Comparison of ENCODE assay signal across 8 mouse cellular contexts in the genomic region with DNA sequence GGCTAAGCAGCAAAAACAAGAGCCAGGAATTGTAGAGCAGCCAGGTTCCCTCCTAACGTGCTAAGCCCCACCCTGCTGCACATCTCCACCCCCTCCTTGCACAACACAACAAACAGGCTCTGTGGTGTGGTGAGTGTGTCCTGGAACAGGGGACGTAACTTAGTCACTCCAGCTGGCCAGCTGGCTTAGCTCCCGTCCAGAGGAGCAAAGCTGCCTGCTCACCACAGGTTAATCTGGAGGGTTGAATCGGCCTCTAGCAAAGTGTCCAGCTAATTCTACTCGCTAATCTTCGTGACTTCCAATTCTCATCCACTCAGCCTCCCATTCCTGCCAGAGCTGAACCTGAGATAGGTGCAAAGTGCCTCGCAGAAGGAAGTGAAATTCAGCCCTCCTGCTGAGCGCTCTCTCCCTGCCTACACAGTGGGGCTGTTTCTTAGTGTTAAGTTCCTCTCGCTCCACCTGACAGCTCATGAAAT. TPM values are rescaled to one million over a fixed set of nuclear protein-coding genes. Genes with fewer than 3 reads are reported as not detected.
DNase-seq lines count a peak whose midpoint lies in the region; ATAC-seq lines count a peak whose summit lies in the region.

No protein-coding gene starts in this region.

- H3K4me3 ChIP-seq in heart, embryonic 11.5 days (ENCODE audit: low read depth, low read length) = no peak overlapping the region; the same call in 1 of the 2 replicates
- peak overlapping the region; percentile 92 for H3K4me3 ChIP-seq in kidney, embryonic 16.5 days (ENCODE audit: low read length)

- H3K4me1 ChIP-seq in heart, embryonic 11.5 days (ENCODE audit: control insufficient read depth, insufficient read depth, low read length) = peaks cover 56% of the 10 kb centered on the region
- peaks cover 69% of the 10 kb centered on the region for H3K4me1 ChIP-seq in kidney, embryonic 16.5 days (ENCODE audit: insufficient read depth, low read length)

- no peak for ATAC-seq in heart, embryonic 11.5 days (replicated peaks; ENCODE audit: insufficient number of reproducible peaks, low FRiP score, low TSS enrichment)
- ATAC-seq in kidney, embryonic 16.5 days (ENCODE audit: low FRiP score, low TSS enrichment) = no peak

- 0 out of 2 replicates have a peak overlapping the region, but pooled peaks have one; percentile 39 for H3K9ac ChIP-seq in heart, embryonic 11.5 days (ENCODE audit: low read depth, low read length)
- H3K9ac ChIP-seq in kidney, embryonic 16.5 days (replicated peaks; ENCODE audit: low read length) = peak overlapping the region; percentile 80

- no peaks in the 10 kb centered on the region for H3K27me3 ChIP-seq in heart, embryonic 11.5 days (ENCODE audit: control insufficient read depth, insufficient read depth, low read length)
- H3K27me3 ChIP-seq in kidney, embryonic 16.5 days (ENCODE audit: insufficient read depth, low read length) = 0 out of 2 replicates have a peak, but pooled peaks cover 3% of the 10 kb centered on the region

- H3K36me3 ChIP-seq in heart, embryonic 11.5 days (ENCODE audit: control insufficient read depth, insufficient read depth, low read length) = no peaks in the 10 kb centered on the region
- no peaks in the 10 kb centered on the region for H3K36me3 ChIP-seq in kidney, embryonic 16.5 days (ENCODE audit: insufficient read depth, low read length)

- H3K9me3 ChIP-seq in heart, embryonic 11.5 days (replicated peaks; ENCODE audit: control insufficient read depth, low read length) = no peaks in the 10 kb centered on the region
- no peaks in the 10 kb centered on the region for H3K9me3 ChIP-seq in kidney, embryonic 16.5 days (ENCODE audit: low read length)

- WGBS in heart, embryonic 11.5 days (ENCODE audit: insufficient replicate concordance) = 15% methylated on average over 9 of the region's 9 CpGs
- 8% methylated on average over 9 of the region's 9 CpGs for WGBS in kidney, embryonic 16.5 days

- peak overlapping the region; percentile 86 for H3K4me2 ChIP-seq in heart, embryonic 11.5 days
- H3K4me2 ChIP-seq in kidney, embryonic 16.5 days (replicated peaks; ENCODE audit: low read depth, low read length) = peak overlapping the region; percentile 76

- H3K27ac ChIP-seq in heart, embryonic 11.5 days (ENCODE audit: low read depth, low read length) = no peak overlapping the region
- peak overlapping the region; percentile 52; the same call in 1 of the 2 replicates for H3K27ac ChIP-seq in kidney, embryonic 16.5 days (ENCODE audit: low read length)

- DNase-seq in adrenal gland, adult 2 months = peak; percentile 85
- no peak for DNase-seq in adrenal gland, postnatal 4 days (ENCODE audit: low spot score in 2 of 2)
- DNase-seq in adrenal gland, postnatal 14 days = peak; percentile 80
- peak; percentile 91 for DNase-seq in lung, postnatal 25 days (ENCODE audit: low spot score)
- peak; percentile 33 to 50 for DNase-seq in thymus, postnatal 36 days
- no peak for DNase-seq in right cerebral cortex, adult 18-20 months

RNA-seq across cellular contexts. Expression of a gene that starts 1.9 kb away (rescaled TPM):
- 10 to 100 TPM in 1 of 2 experiments, 1 to 10 TPM in 1; 8.9 to 15.9 TPM for total RNA-seq in adrenal gland, adult 2 months (2021)
- 29.6 and 31.1 TPM in 2 replicates for polyA plus RNA-seq in adrenal gland, adult 2 months (2012; rRNA removed)
- 10 to 100 TPM; 30.9 to 35.7 TPM for total RNA-seq in adrenal gland, postnatal 4 days (2021)
- 14.4 and 26.8 TPM in 2 replicates for total RNA-seq in adrenal gland, postnatal 14 days (2021)
- polyA plus RNA-seq in heart, embryonic 11.5 days (2014; fragmentation: Nextera tagmentation; extraction: Ambion mirVana) = 2.6 and 3.7 TPM in 2 replicates
- polyA plus RNA-seq in kidney, embryonic 16.5 days (2015; fragmentation: Nextera tagmentation; extraction: Ambion mirVana) = 7.6 and 9.9 TPM in 2 replicates

RNA-seq across cellular contexts. Expression of a gene that starts 50.4 kb away (rescaled TPM):
- 1 to 10 TPM; 2.8 to 4.6 TPM for total RNA-seq in adrenal gland, adult 2 months (2021)
- polyA plus RNA-seq in adrenal gland, adult 2 months (2012; rRNA removed) = 1.0 and 1.1 TPM in 2 replicates
- total RNA-seq in adrenal gland, postnatal 4 days (2021) = 10 to 100 TPM; 36.7 to 40.7 TPM
- 19.5 and 21.4 TPM in 2 replicates for total RNA-seq in adrenal gland, postnatal 14 days (2021)
- 67.3 and 83.3 TPM in 2 replicates for polyA plus RNA-seq in heart, embryonic 11.5 days (2014; fragmentation: Nextera tagmentation; extraction: Ambion mirVana)
- polyA plus RNA-seq in kidney, embryonic 16.5 days (2015; fragmentation: Nextera tagmentation; extraction: Ambion mirVana) = 102 and 112 TPM in 2 replicates

Comparison
In these comparisons a context has a peak if more than half of its experiments do, and no peak if none do; other contexts are left out.
1. DNase-seq: peak in adrenal gland, adult 2 months (single experiment), adrenal gland, postnatal 14 days (single experiment), lung, postnatal 25 days (single experiment) and thymus, postnatal 36 days (2 of 2); none in adrenal gland, postnatal 4 days (0 of 2) and right cerebral cortex, adult 18-20 months (single experiment).